37 mouse cellular contexts compared by ENCODE assay signal in genomic region chr17:24004071-24004665, GRCm38 (mm10). TPM values are rescaled to one million over a fixed set of nuclear protein-coding genes. Genes with fewer than 3 reads are reported as not detected.
A peak's percentile ranks its signal among the peaks of the same experiment; 100 is the strongest.
DNase-seq lines count a peak whose midpoint lies in the region; ATAC-seq lines count a peak whose summit lies in the region.
"Had no signal": no experiment of that assay in that cellular context is flagged by ENCODE, and none has a peak within 500 bp of the region (broad histone marks: within the 10 kb centered on the region; RNA-seq: fewer than 3 reads in every experiment).

No protein-coding gene starts in this region.

- ATAC-seq in granulocyte monocyte progenitor cell, adult 5-6 weeks (replicated peaks; ENCODE audit: poor library complexity, severe bottlenecking) = no peak
- ATAC-seq: forebrain, embryonic 13.5 days; intestine, postnatal 0 days; liver, embryonic 12.5 days; liver, postnatal 0 days had no signal

- DNase-seq in cerebellum, adult 11 months = peak; percentile 31
- no peak for DNase-seq in cerebellum, postnatal 4 days (ENCODE audit: low spot score in 2 of 2)
- peak; percentile 69 to 81 for DNase-seq in adrenal gland, postnatal 36 days
- peak; percentile 55 for DNase-seq in cerebellum, adult 9-10 months
- DNase-seq in cerebellum, postnatal 36 days = peak; percentile 50 to 55
- no peak for DNase-seq in left cerebral cortex, adult 8-10 months (ENCODE audit: low spot score in 2 of 2)
- no peak for DNase-seq in urinary bladder, adult 2 months (ENCODE audit: low spot score)
- DNase-seq: gastrocnemius, postnatal 36 days; heart, adult 2 months; heart, postnatal 10 days; kidney, adult 9 months; kidney, postnatal 36 days; left cerebral cortex, postnatal 4 days; liver, postnatal 0 days; lung, postnatal 4 days; thymus, postnatal 14 days had no signal

RNA-seq across cellular contexts. Expression of gene Prss22, which starts 6.3 kb away (rescaled TPM):
- total RNA-seq in adrenal gland, postnatal 36 days (2021) = not detected
- 1 to 10 TPM in 3 of 4 experiments, under 1 TPM in 1; 0.94 to 1.7 (median 1.1) TPM for total RNA-seq in left cerebral cortex, adult 8-10 months (2022)
- not detected in 2 replicates for total RNA-seq in granulocyte monocyte progenitor cell, adult 5-6 weeks (2014; fragmentation: Nextera tagmentation)
- not detected in 2 replicates for total RNA-seq in granulocyte monocyte progenitor cell, adult 5-6 weeks (2017)
- 17.2 and 19.3 TPM in 2 replicates for polyA plus RNA-seq in urinary bladder, adult 2 months (2012; rRNA removed)
- total RNA-seq: G1E; gastrocnemius, adult 18-20 months; gastrocnemius, postnatal 36 days; heart, adult 2 months; heart, postnatal 10 days; hematopoietic stem cell, adult 5-6 weeks; layer of hippocampus, adult 2 months; layer of hippocampus, postnatal 14 days; left cerebral cortex, postnatal 4 days; midbrain, postnatal 0 days had no signal
- polyA plus RNA-seq: brain, embryonic 14.5 days; forebrain, embryonic 13.5 days; G1E; heart, adult 2 months; hindbrain, embryonic 14.5 days; liver, embryonic 12.5 days; liver, postnatal 0 days; midbrain, embryonic 12.5 days; midbrain, postnatal 0 days; neural tube, embryonic 13.5 days had no signal

RNA-seq across cellular contexts. Expression of gene Prss30, which starts 23.8 kb away (rescaled TPM):
- under 1 TPM; 0.23 to 0.33 TPM for total RNA-seq in adrenal gland, postnatal 36 days (2021)
- total RNA-seq in left cerebral cortex, adult 8-10 months (2022) = under 1 TPM; 0.25 to 0.96 (median 0.68) TPM
- total RNA-seq in granulocyte monocyte progenitor cell, adult 5-6 weeks (2014; fragmentation: Nextera tagmentation) = not detected in 2 replicates
- total RNA-seq in granulocyte monocyte progenitor cell, adult 5-6 weeks (2017) = not detected in 2 replicates
- polyA plus RNA-seq in urinary bladder, adult 2 months (2012; rRNA removed) = 0.25 and 0.87 TPM in 2 replicates
- total RNA-seq: G1E; gastrocnemius, adult 18-20 months; gastrocnemius, postnatal 36 days; heart, adult 2 months; heart, postnatal 10 days; hematopoietic stem cell, adult 5-6 weeks had no signal
- polyA plus RNA-seq: embryonic facial prominence, embryonic 11.5 days; forebrain, embryonic 13.5 days; G1E; heart, embryonic 13.5 days; hindbrain, embryonic 14.5 days; liver, embryonic 12.5 days; lung, embryonic 16.5 days; midbrain, embryonic 12.5 days; neural tube, embryonic 13.5 days had no signal

RNA-seq across cellular contexts. Expression of gene Prss27, which starts 33.8 kb away (rescaled TPM):
- total RNA-seq in adrenal gland, postnatal 36 days (2021) = under 1 TPM; 0.40 to 0.43 TPM
- not detected for total RNA-seq in left cerebral cortex, adult 8-10 months (2022)
- not detected in 2 replicates for total RNA-seq in granulocyte monocyte progenitor cell, adult 5-6 weeks (2014; fragmentation: Nextera tagmentation)
- total RNA-seq in granulocyte monocyte progenitor cell, adult 5-6 weeks (2017) = not detected in 2 replicates
- polyA plus RNA-seq in urinary bladder, adult 2 months (2012; rRNA removed) = 13.2 and 21.8 TPM in 2 replicates
- total RNA-seq: G1E; gastrocnemius, adult 18-20 months; gastrocnemius, postnatal 36 days; heart, adult 2 months; heart, postnatal 10 days; hematopoietic stem cell, adult 5-6 weeks; layer of hippocampus, adult 2 months; layer of hippocampus, postnatal 14 days; left cerebral cortex, postnatal 4 days; midbrain, postnatal 0 days had no signal
- polyA plus RNA-seq: brain, embryonic 14.5 days; embryonic facial prominence, embryonic 11.5 days; frontal cortex, adult 2 months; G1E; heart, adult 2 months; liver, embryonic 12.5 days; liver, postnatal 0 days; midbrain, postnatal 0 days had no signal

RNA-seq across cellular contexts. Expression of gene Sbpl, which starts 49.1 kb away (rescaled TPM):
- not detected for total RNA-seq in adrenal gland, postnatal 36 days (2021)
- total RNA-seq in left cerebral cortex, adult 8-10 months (2022) = not detected
- total RNA-seq in granulocyte monocyte progenitor cell, adult 5-6 weeks (2014; fragmentation: Nextera tagmentation) = not detected in 2 replicates
- total RNA-seq in granulocyte monocyte progenitor cell, adult 5-6 weeks (2017) = not detected in 2 replicates
- polyA plus RNA-seq in urinary bladder, adult 2 months (2012; rRNA removed) = not detected in 2 replicates
- total RNA-seq: G1E; gastrocnemius, adult 18-20 months; gastrocnemius, postnatal 36 days; heart, adult 2 months; heart, postnatal 10 days; hematopoietic stem cell, adult 5-6 weeks; layer of hippocampus, adult 2 months; layer of hippocampus, postnatal 14 days; left cerebral cortex, postnatal 4 days; midbrain, postnatal 0 days had no signal
- polyA plus RNA-seq: brain, embryonic 14.5 days; embryonic facial prominence, embryonic 11.5 days; forebrain, embryonic 13.5 days; frontal cortex, adult 2 months; G1E; heart, adult 2 months; heart, embryonic 13.5 days; hindbrain, embryonic 14.5 days; intestine, postnatal 0 days; limb, embryonic 14.5 days; liver, embryonic 12.5 days; liver, postnatal 0 days; lung, embryonic 16.5 days; midbrain, embryonic 12.5 days; midbrain, postnatal 0 days; myocyte; neural tube, embryonic 13.5 days; stomach, embryonic 16.5 days had no signal

Comparison
In these comparisons a context has a peak if more than half of its experiments do, and no peak if none do; other contexts are left out.
1. DNase-seq: peak in cerebellum, adult 11 months (single experiment), adrenal gland, postnatal 36 days (2 of 2), cerebellum, adult 9-10 months (single experiment) and cerebellum, postnatal 36 days (2 of 2); none in cerebellum, postnatal 4 days (0 of 2), left cerebral cortex, adult 8-10 months (0 of 2) and urinary bladder, adult 2 months (single experiment).